ENCODE assay signal across 8 mouse cellular contexts in genomic region chr13:44541243-44541653, GRCm38 (mm10).
A peak's percentile ranks its signal among the peaks of the same experiment; 100 is the strongest.
DNase-seq lines count a peak whose midpoint lies in the region.

No protein-coding gene starts in this region.

- peak; percentile 16 for DNase-seq in lung, postnatal 10 days
- no peak for DNase-seq in lung, postnatal 25 days (ENCODE audit: low spot score)
- peak; percentile 30 to 68 for DNase-seq in adrenal gland, postnatal 36 days
- peak; percentile 32 for DNase-seq in forelimb bud, embryonic 11.5 days (ENCODE audit: low read depth, low spot score)
- peak; percentile 20 to 75 for DNase-seq in kidney, postnatal 25 days
- no peak for DNase-seq in right cerebral cortex, postnatal 4 days
- no peak for DNase-seq in embryo, embryonic 9.5 days (ENCODE audit: extremely low spot score)
- DNase-seq in thymus, postnatal 14 days, result no peak

Comparison
In these comparisons a context has a peak if more than half of its experiments do, and no peak if none do; other contexts are left out.
1. DNase-seq: peak in lung, postnatal 10 days (single experiment), adrenal gland, postnatal 36 days (2 of 2), forelimb bud, embryonic 11.5 days (single experiment) and kidney, postnatal 25 days (2 of 2); none in lung, postnatal 25 days (single experiment), right cerebral cortex, postnatal 4 days (single experiment), embryo, embryonic 9.5 days (single experiment) and thymus, postnatal 14 days (single experiment).